Mouse (Mus musculus) kidney, adult 10 weeks (tissue): Measurements from ENCODE around the gene Stard3nl. TPM values are rescaled to one million over a fixed set of nuclear protein-coding genes. Genes with fewer than 3 reads are reported as not detected.

ENCODE experiments used
- polyA plus RNA-seq: library from polyadenylated mRNA; stranded (reverse); fragments of 350-450 nt; fragmentation: Illumina TruSeq; extraction: RNeasy Lipid Tissue Mini Kit (QIAGEN cat#74804); gene quantifications from one replicate; pipeline ENCODE4 v1.2.3, GENCODE M21; 2014; ENCODE audit warnings: low read depth, low replicate concordance

The Stard3nl gene
- polyA plus RNA-seq, result 44.5 TPM

GRCm38 (mm10) chr13:19395688-19396354 is at the start of gene Stard3nl:
Stard3nl (minus strand) TSS chr13:19395795.

Other genes starting within 250 kb of the Stard3nl start
- 9.2 TPM for gene Epdr1, start 224.1 kb upstream of the Stard3nl start, polyA plus RNA-seq
- gene Sfrp4, start 227.3 kb upstream of the Stard3nl start, polyA plus RNA-seq, result 4.3 TPM